Mouse (Mus musculus): Measurements from ENCODE around the gene Kdr. TPM values are rescaled to one million over a fixed set of nuclear protein-coding genes. Genes with fewer than 3 reads are reported as not detected.

The Kdr gene
- polyA plus RNA-seq, 1 experiment from 2014 or later = 26.7 TPM

GRCm38 (mm10) chr5:75952131-75952795 is 26.0 kb downstream of the Kdr start:
- ATAC-seq (ENCODE audit: low read depth) = peak; percentile 53; the same call in 1 of the 2 replicates
- H3K4me1 ChIP-seq (ENCODE audit: control insufficient read depth, insufficient read depth, low read length) = no peaks in the 10 kb centered on the region
- no peaks in the 10 kb centered on the region for H3K36me3 ChIP-seq (ENCODE audit: control insufficient read depth, insufficient read depth, low read length)
- no peaks in the 10 kb centered on the region for H3K9me3 ChIP-seq (ENCODE audit: control insufficient read depth, low read length)
- H3K9ac ChIP-seq (ENCODE audit: low read depth, low read length) = no peak overlapping the region
- H3K4me3 ChIP-seq (ENCODE audit: low read depth, low read length) = no peak overlapping the region
- peak; percentile 68 for DNase-seq (ENCODE audit: low spot score)
- H3K27me3 ChIP-seq (replicated peaks; ENCODE audit: control insufficient read depth, insufficient read depth, low read length) = no peaks in the 10 kb centered on the region
- H3K4me2 ChIP-seq (ENCODE audit: low read depth, low read length) = no peak overlapping the region
- WGBS = 81% methylated on average over 8 of the region's 8 CpGs
- H3K27ac ChIP-seq (replicated peaks; ENCODE audit: low read depth, low read length) = no peak overlapping the region

GRCm38 (mm10) chr5:75950866-75951265 is 27.4 kb downstream of the Kdr start:
- H3K9ac ChIP-seq (ENCODE audit: low read depth, low read length) = no peak overlapping the region
- 20% methylated on average over 2 of the region's 2 CpGs for WGBS
- ATAC-seq (ENCODE audit: low read depth) = no peak
- no peak overlapping the region for H3K4me2 ChIP-seq (ENCODE audit: low read depth, low read length)
- no peak overlapping the region for H3K27ac ChIP-seq (replicated peaks; ENCODE audit: low read depth, low read length)
- H3K4me3 ChIP-seq (ENCODE audit: low read depth, low read length) = no peak overlapping the region
- no peaks in the 10 kb centered on the region for H3K4me1 ChIP-seq (ENCODE audit: control insufficient read depth, insufficient read depth, low read length)
- H3K9me3 ChIP-seq (ENCODE audit: control insufficient read depth, low read length) = no peaks in the 10 kb centered on the region
- H3K27me3 ChIP-seq (replicated peaks; ENCODE audit: control insufficient read depth, insufficient read depth, low read length) = no peaks in the 10 kb centered on the region
- H3K36me3 ChIP-seq (ENCODE audit: control insufficient read depth, insufficient read depth, low read length) = no peaks in the 10 kb centered on the region
- no peak for DNase-seq (ENCODE audit: low spot score)

GRCm38 (mm10) chr5:75945394-75945793 is 32.9 kb downstream of the Kdr start:
- no peak overlapping the region for H3K9ac ChIP-seq (ENCODE audit: low read depth, low read length)
- no peaks in the 10 kb centered on the region for H3K36me3 ChIP-seq (ENCODE audit: control insufficient read depth, insufficient read depth, low read length)
- H3K27ac ChIP-seq (replicated peaks; ENCODE audit: low read depth, low read length) = no peak overlapping the region
- no peaks in the 10 kb centered on the region for H3K27me3 ChIP-seq (replicated peaks; ENCODE audit: control insufficient read depth, insufficient read depth, low read length)
- no peak overlapping the region for H3K4me3 ChIP-seq (ENCODE audit: low read depth, low read length)
- DNase-seq (ENCODE audit: low spot score) (no peak), ATAC-seq (ENCODE audit: low read depth) (no peak)
- no peak overlapping the region for H3K4me2 ChIP-seq (ENCODE audit: low read depth, low read length)
- H3K4me1 ChIP-seq (ENCODE audit: control insufficient read depth, insufficient read depth, low read length) = peaks cover 6% of the 10 kb centered on the region; the same call in 1 of the 2 replicates
- H3K9me3 ChIP-seq (ENCODE audit: control insufficient read depth, low read length) = no peaks in the 10 kb centered on the region
- WGBS = 60% methylated on average over 4 of the region's 4 CpGs

- Histone ChIP-seq H3K4me2 (ENCODE audit: low read depth, low read length) (no peak overlapping the region), H3K27ac (replicated peaks; ENCODE audit: low read depth, low read length) (no peak overlapping the region), H3K27me3 (replicated peaks; ENCODE audit: control insufficient read depth, insufficient read depth, low read length) (no peaks in the 10 kb centered on the region), H3K4me1 (ENCODE audit: control insufficient read depth, insufficient read depth, low read length) (peaks cover 13% of the 10 kb centered on the region; the same call in 1 of the 2 replicates), H3K36me3 (ENCODE audit: control insufficient read depth, insufficient read depth, low read length) (no peaks in the 10 kb centered on the region), H3K4me3 (ENCODE audit: low read depth, low read length) (no peak overlapping the region), H3K9me3 (ENCODE audit: control insufficient read depth, low read length) (no peaks in the 10 kb centered on the region), H3K9ac (ENCODE audit: low read depth, low read length) (no peak overlapping the region)
- DNase-seq (ENCODE audit: low spot score) (no peak), ATAC-seq (ENCODE audit: low read depth) (no peak)
- WGBS = 93% methylated on average over 6 of the region's 6 CpGs
Observed at GRCm38 (mm10) chr5:75943301-75943700, 35.0 kb downstream of the Kdr start.

- no peak overlapping the region for H3K4me2 ChIP-seq (ENCODE audit: low read depth, low read length)
- no peak for ATAC-seq (ENCODE audit: low read depth)
- H3K27me3 ChIP-seq (replicated peaks; ENCODE audit: control insufficient read depth, insufficient read depth, low read length) = no peaks in the 10 kb centered on the region
- DNase-seq (ENCODE audit: low spot score) = no peak
- H3K9ac ChIP-seq (ENCODE audit: low read depth, low read length) = no peak overlapping the region
- H3K4me1 ChIP-seq (ENCODE audit: control insufficient read depth, insufficient read depth, low read length) = peaks cover 13% of the 10 kb centered on the region; the same call in 1 of the 2 replicates
- H3K4me3 ChIP-seq (ENCODE audit: low read depth, low read length) = no peak overlapping the region
- no peak overlapping the region for H3K27ac ChIP-seq (replicated peaks; ENCODE audit: low read depth, low read length)
- WGBS = 73% methylated on average over 11 of the region's 11 CpGs
- H3K9me3 ChIP-seq (ENCODE audit: control insufficient read depth, low read length) = no peaks in the 10 kb centered on the region
- H3K36me3 ChIP-seq (ENCODE audit: control insufficient read depth, insufficient read depth, low read length) = no peaks in the 10 kb centered on the region
Observed at GRCm38 (mm10) chr5:75941775-75942580, 36.3 kb downstream of the Kdr start.

GRCm38 (mm10) chr5:75939144-75939732 is 39.0 kb downstream of the Kdr start:
- Histone ChIP-seq H3K9me3 (ENCODE audit: control insufficient read depth, low read length) (no peaks in the 10 kb centered on the region), H3K36me3 (ENCODE audit: control insufficient read depth, insufficient read depth, low read length) (no peaks in the 10 kb centered on the region)
- 34% methylated on average over 8 of the region's 8 CpGs for WGBS

GRCm38 (mm10) chr5:75938012-75938411 is 40.2 kb downstream of the Kdr start:
- no peak overlapping the region for H3K27ac ChIP-seq (replicated peaks; ENCODE audit: low read depth, low read length)
- 53% methylated on average over 4 of the region's 4 CpGs for WGBS
- no peak overlapping the region for H3K4me2 ChIP-seq (ENCODE audit: low read depth, low read length)
- peaks cover 17% of the 10 kb centered on the region; the same call in 1 of the 2 replicates for H3K4me1 ChIP-seq (ENCODE audit: control insufficient read depth, insufficient read depth, low read length)
- H3K36me3 ChIP-seq (ENCODE audit: control insufficient read depth, insufficient read depth, low read length) = no peaks in the 10 kb centered on the region
- H3K4me3 ChIP-seq (ENCODE audit: low read depth, low read length) = no peak overlapping the region
- H3K9me3 ChIP-seq (ENCODE audit: control insufficient read depth, low read length) = no peaks in the 10 kb centered on the region
- ATAC-seq (ENCODE audit: low read depth) = no peak
- H3K9ac ChIP-seq (ENCODE audit: low read depth, low read length) = no peak overlapping the region
- no peaks in the 10 kb centered on the region for H3K27me3 ChIP-seq (replicated peaks; ENCODE audit: control insufficient read depth, insufficient read depth, low read length)
- no peak for DNase-seq (ENCODE audit: low spot score)

More at GRCm38 (mm10) chr5:75939144-75939732, 39.0 kb downstream of the Kdr start:
- H3K27ac ChIP-seq (replicated peaks; ENCODE audit: low read depth, low read length) = no peak overlapping the region
- no peak overlapping the region for H3K9ac ChIP-seq (ENCODE audit: low read depth, low read length)
- DNase-seq (ENCODE audit: low spot score) (no peak), ATAC-seq (ENCODE audit: low read depth) (no peak)
- no peak overlapping the region for H3K4me2 ChIP-seq (ENCODE audit: low read depth, low read length)
- peaks cover 13% of the 10 kb centered on the region; the same call in 1 of the 2 replicates for H3K4me1 ChIP-seq (ENCODE audit: control insufficient read depth, insufficient read depth, low read length)
- no peaks in the 10 kb centered on the region for H3K27me3 ChIP-seq (replicated peaks; ENCODE audit: control insufficient read depth, insufficient read depth, low read length)
- H3K4me3 ChIP-seq (ENCODE audit: low read depth, low read length) = no peak overlapping the region

- H3K27ac ChIP-seq (replicated peaks; ENCODE audit: low read depth, low read length) = no peak overlapping the region
- peaks cover 11% of the 10 kb centered on the region; the same call in 1 of the 2 replicates for H3K4me1 ChIP-seq (ENCODE audit: control insufficient read depth, insufficient read depth, low read length)
- DNase-seq (ENCODE audit: low spot score) = no peak
- no peak for ATAC-seq (ENCODE audit: low read depth)
- no peaks in the 10 kb centered on the region for H3K36me3 ChIP-seq (ENCODE audit: control insufficient read depth, insufficient read depth, low read length)
- no peak overlapping the region for H3K9ac ChIP-seq (ENCODE audit: low read depth, low read length)
- H3K4me3 ChIP-seq (ENCODE audit: low read depth, low read length) = no peak overlapping the region
- 69% methylated on average over 6 of the region's 6 CpGs for WGBS
- no peaks in the 10 kb centered on the region for H3K9me3 ChIP-seq (ENCODE audit: control insufficient read depth, low read length)
- H3K4me2 ChIP-seq (ENCODE audit: low read depth, low read length) = no peak overlapping the region
- no peaks in the 10 kb centered on the region for H3K27me3 ChIP-seq (replicated peaks; ENCODE audit: control insufficient read depth, insufficient read depth, low read length)
Observed at GRCm38 (mm10) chr5:75936223-75936622, 42.0 kb downstream of the Kdr start.

All from embryonic facial prominence, embryonic 14.5 days (tissue).